Mouse (Mus musculus) G1E (cell line): Measurements from ENCODE around the gene Dstyk. TPM values are rescaled to one million over a fixed set of nuclear protein-coding genes. Genes with fewer than 3 reads are reported as not detected.
A peak's percentile ranks its signal among the peaks of the same experiment; 100 is the strongest.

ENCODE experiments used
- ATAC-seq: 2 replicates; pipeline ENCODE4 v1.8.0; 2016; ENCODE audit warnings: mild to moderate bottlenecking; ENCODE audit not compliant: insufficient number of reproducible peaks, poor library complexity, low FRiP score, severe bottlenecking; ENCODE audit errors: extremely low read depth
- DNase-seq: peaks from one replicate; pipeline ENCODE4 v3.0.0; 2012; ENCODE audit warnings: low spot score
- H3K27me3 ChIP-seq: 2 replicates; pipeline ENCODE4 v1.6.1; 2012; ENCODE audit warnings: mild to moderate bottlenecking, low read length, inconsistent platforms; ENCODE audit not compliant: insufficient read depth
- H3K36me3 ChIP-seq: replicated peaks from 2 replicates; pipeline ENCODE3; 2012; ENCODE audit warnings: mild to moderate bottlenecking, inconsistent platforms
- H3K4me1 ChIP-seq: 2 replicates; pipeline ENCODE4 v1.6.1; 2012; ENCODE audit warnings: low read depth, low read length, inconsistent platforms, mixed read lengths; ENCODE audit not compliant: insufficient read depth
- H3K4me3 ChIP-seq: 2 replicates; pipeline ENCODE4 v1.5.1; 2012; ENCODE audit warnings: low read depth, mild to moderate bottlenecking, inconsistent platforms, low read length, moderate library complexity, mixed read lengths
- H3K9me3 ChIP-seq: replicated peaks from 2 replicates; pipeline ENCODE4 v1.6.1; 2012; ENCODE audit warnings: inconsistent platforms
- CTCF ChIP-seq: IDR thresholded peaks from 2 replicates; pipeline ENCODE4 v1.5.1; 2012; ENCODE audit warnings: low read depth, low read length, inconsistent platforms, mixed read lengths
- GATA1 ChIP-seq: IDR thresholded peaks from 2 replicates; pipeline ENCODE4 v1.6.1; 2012; ENCODE audit warnings: borderline replicate concordance, low read length, inconsistent platforms, mixed read lengths
- GATA2 ChIP-seq: IDR thresholded peaks from 2 replicates; pipeline ENCODE4 v1.6.1; 2012; ENCODE audit warnings: low read depth, low read length, inconsistent platforms, borderline replicate concordance
- POLR2AphosphoS5 ChIP-seq: IDR thresholded peaks from 2 replicates; pipeline ENCODE4 v1.6.1; 2012; ENCODE audit warnings: low read depth, low read length, inconsistent platforms; ENCODE audit not compliant: insufficient replicate concordance
- TAL1 ChIP-seq: conservative IDR thresholded peaks from 2 replicates; pipeline ENCODE4 v1.6.1; 2012; ENCODE audit warnings: low read depth, low read length, inconsistent platforms, mixed read lengths
- polyA plus RNA-seq: library from polyadenylated mRNA; stranded (reverse); fragments of >175 nt; gene quantifications from 2 replicates; pipeline ENCODE4 v1.2.3, GENCODE M21; 2012
- total RNA-seq, 2 experiments: library from RNA; stranded (forward) in 1 of 2; stranded (reverse) in 1 of 2; fragments of 200-1000 nt in 1 of 2; fragments of >200 nt in 1 of 2; fragmentation: Nextera tagmentation in 1 of 2; gene quantifications; 2 replicates each; pipeline ENCODE4 v1.2.3; 2014 to 2017

Dstyk gene
- total and polyA plus RNA-seq, 3 experiments = 2.3 to 22.7 (median 19.0) TPM

DNA sequence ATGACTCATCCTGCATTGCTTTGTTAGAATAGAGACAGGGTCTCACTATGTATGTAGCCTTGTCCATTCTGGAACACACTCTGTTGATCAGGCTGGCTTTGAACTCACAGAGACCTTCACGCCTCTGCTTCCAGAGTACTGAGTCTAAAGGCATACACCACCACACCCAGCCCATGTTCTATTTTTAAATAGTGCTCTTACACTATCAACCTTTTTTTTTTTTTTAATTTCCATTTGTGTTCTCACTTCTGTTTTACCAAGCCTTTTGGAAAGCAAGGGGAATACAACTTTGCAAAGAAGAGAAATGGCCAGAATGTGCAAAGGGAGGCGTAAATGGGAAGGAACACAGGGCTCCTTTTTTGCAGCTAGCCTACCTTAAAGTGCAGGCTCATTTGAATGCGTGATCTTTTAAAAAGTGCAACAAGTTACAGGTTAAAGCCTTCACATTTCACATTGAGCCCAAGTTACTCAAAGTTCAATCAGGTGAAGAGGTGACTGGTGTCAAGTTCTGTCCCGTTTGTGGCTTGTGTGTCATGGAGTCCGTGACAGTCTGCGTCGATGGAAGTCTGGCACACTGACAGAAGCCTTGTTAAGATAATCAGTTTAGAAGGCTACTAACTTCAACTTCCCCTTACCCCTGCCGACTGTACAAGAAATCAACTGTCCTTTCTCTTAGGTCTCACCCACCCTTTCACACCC, 962 bp upstream of the Dstyk start:
- peaks cover 5% of the 10 kb centered on the region for H3K36me3 ChIP-seq
- H3K27me3 ChIP-seq = no peaks in the 10 kb centered on the region
- peak overlapping the region; percentile 31; the same call in 1 of the 2 replicates for H3K4me3 ChIP-seq
- no peaks in the 10 kb centered on the region for H3K9me3 ChIP-seq
- ATAC-seq (no peak), DNase-seq (peak; percentile 63)
- TF ChIP-seq POLR2AphosphoS5 (no peak), GATA2 (no peak), TAL1 (no peak), CTCF (no peak), GATA1 (no peak)
- peaks cover 49% of the 10 kb centered on the region for H3K4me1 ChIP-seq

DNA sequence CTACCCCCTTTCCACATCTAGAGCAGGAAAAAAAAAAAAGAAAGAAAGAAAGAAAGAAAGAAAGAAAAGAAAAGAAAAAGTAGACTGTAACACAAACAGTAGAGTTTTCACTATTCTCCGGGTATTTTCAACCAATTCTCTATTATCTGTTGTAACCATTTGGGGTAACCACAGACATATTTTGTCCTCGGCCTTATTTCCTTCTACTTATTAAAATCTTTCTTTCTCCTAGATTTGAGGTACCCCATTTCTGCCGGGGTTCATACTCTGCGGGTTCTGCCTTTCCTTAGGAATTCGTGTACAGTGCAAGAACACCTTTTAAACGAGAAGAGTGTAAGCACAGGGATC, 438 bp upstream of the Dstyk start:
- ATAC-seq = no peak
- TF ChIP-seq GATA1 = no peak
- no peak for TF ChIP-seq TAL1
- no peak for TF ChIP-seq GATA2
- TF ChIP-seq POLR2AphosphoS5 = no peak
- no peak for TF ChIP-seq CTCF
- Histone ChIP-seq H3K4me3 (peak overlapping the region; percentile 78), H3K27me3 (no peaks in the 10 kb centered on the region), H3K4me1 (peaks cover 49% of the 10 kb centered on the region), H3K9me3 (no peaks in the 10 kb centered on the region), H3K36me3 (peaks cover 7% of the 10 kb centered on the region)
- no peak for DNase-seq

DNA sequence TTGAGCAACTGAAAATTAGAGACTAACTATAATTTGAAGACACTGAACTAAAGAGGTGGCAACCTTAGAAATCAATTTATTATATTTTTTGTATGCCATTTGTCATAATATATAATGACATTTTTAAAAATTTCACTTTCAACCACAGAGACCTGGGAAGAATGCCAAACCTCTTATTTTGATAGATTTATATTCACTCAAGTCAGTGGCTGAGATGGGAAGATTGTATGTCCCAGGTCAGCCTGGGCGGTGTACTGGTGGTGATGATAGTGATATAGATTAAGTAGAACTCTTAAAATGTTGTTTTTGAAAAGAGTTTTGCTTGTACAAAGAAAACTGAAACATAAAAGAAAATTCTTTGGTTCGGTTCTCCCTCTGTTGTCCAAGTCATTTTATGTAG, 2.9 kb downstream of the Dstyk start:
- H3K27me3 ChIP-seq = no peaks in the 10 kb centered on the region
- DNase-seq (no peak), ATAC-seq (no peak)
- no peak for TF ChIP-seq GATA2
- TF ChIP-seq TAL1 = no peak
- no peak for TF ChIP-seq POLR2AphosphoS5
- no peak for TF ChIP-seq CTCF
- no peaks in the 10 kb centered on the region for H3K9me3 ChIP-seq
- no peak overlapping the region for H3K4me3 ChIP-seq
- H3K4me1 ChIP-seq = peaks cover 47% of the 10 kb centered on the region
- peaks cover 25% of the 10 kb centered on the region for H3K36me3 ChIP-seq

DNA sequence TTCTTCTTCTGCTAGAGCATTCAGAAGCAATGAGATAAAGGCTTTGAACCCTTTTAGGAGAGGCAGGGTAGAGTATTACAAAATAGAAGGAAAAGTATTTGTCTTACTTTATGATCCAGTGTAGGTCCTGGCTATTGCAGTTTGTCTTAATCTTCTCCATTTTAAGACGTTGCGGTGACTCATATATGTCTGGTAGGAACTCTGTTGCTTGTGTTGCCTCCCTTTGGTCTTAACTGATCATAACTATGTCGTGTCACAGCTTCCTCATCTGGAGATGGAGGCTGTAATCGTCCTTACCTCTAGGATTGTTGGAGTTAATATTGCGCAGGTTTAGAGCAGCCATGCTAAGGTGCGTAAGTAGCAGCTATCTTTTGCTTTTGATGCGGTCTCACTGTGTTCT, 3.3 kb downstream of the Dstyk start:
- peaks cover 25% of the 10 kb centered on the region for H3K36me3 ChIP-seq
- peaks cover 43% of the 10 kb centered on the region for H3K4me1 ChIP-seq
- no peak for ATAC-seq
- no peaks in the 10 kb centered on the region for H3K27me3 ChIP-seq
- peak; percentile 14 for DNase-seq
- H3K4me3 ChIP-seq = no peak overlapping the region
- no peak for TF ChIP-seq TAL1
- TF ChIP-seq GATA2 = no peak
- no peak for TF ChIP-seq POLR2AphosphoS5
- no peak for TF ChIP-seq CTCF
- no peak for TF ChIP-seq GATA1
- H3K9me3 ChIP-seq = no peaks in the 10 kb centered on the region

DNA sequence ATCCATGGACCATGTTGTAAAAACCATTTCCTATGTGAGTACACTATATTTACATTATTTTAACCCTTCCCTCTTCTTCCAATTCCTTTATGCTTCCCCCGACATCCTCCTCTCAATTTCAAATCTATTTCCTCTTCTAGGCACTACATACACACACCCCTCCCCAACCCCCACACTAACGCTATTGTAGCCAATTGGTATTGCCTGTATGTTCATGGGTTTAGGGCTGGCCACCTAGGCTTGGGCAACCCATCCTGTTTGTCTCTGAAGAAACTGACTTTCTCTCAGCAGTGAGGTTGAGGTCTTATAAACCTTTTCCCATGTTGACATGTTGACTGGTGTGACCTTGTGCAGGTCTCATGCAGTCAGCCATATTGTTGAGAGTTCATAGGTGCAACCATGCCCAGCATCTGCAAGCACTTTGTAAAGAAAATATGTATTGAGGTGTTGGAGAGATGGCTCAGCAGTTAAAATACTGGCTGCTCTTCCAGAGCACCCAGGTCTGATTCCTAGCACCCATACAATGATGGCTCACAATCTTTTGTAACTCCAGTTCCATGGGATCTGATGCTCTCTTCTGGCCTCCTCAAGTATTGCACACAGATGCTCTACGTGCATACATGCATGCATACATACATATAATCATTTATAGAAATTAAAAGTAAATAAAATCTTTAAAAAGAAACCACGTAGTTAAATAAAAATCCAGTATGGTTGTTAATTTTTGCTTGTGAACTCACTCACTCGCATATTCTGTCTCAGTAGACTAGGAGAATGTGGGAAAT, 5.7 kb downstream of the Dstyk start:
- Histone ChIP-seq H3K9me3 (no peaks in the 10 kb centered on the region), H3K4me3 (no peak overlapping the region), H3K36me3 (peaks cover 33% of the 10 kb centered on the region), H3K4me1 (peaks cover 23% of the 10 kb centered on the region), H3K27me3 (no peaks in the 10 kb centered on the region)
- TF ChIP-seq GATA2 = no peak
- TF ChIP-seq TAL1 = no peak
- TF ChIP-seq GATA1 = no peak
- TF ChIP-seq POLR2AphosphoS5 = no peak
- TF ChIP-seq CTCF = no peak
- DNase-seq = no peak
- ATAC-seq = no peak

DNA sequence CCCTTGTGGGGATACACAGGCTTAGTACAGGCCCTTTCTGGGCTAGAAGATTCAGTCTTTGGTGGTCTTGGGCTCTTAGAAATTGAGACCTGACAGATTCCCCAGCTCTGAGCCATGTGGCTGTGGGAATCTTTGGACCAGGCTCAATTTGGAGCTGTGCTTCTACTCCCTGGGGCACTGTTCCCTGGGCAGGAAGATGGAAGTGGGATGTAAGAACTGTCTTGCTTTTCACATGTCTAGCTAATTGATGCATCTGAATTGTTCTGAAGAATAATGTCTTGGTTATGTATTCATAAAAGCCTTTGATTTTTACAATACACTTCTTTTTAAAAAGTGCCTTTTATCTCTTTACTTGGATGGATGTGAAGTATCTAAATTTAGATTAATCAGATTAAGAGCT, 8.2 kb downstream of the Dstyk start:
- Histone ChIP-seq H3K9me3 (no peaks in the 10 kb centered on the region), H3K36me3 (peaks cover 33% of the 10 kb centered on the region), H3K4me1 (peaks cover 7% of the 10 kb centered on the region), H3K27me3 (no peaks in the 10 kb centered on the region), H3K4me3 (no peak overlapping the region)
- DNase-seq = no peak
- no peak for TF ChIP-seq GATA2
- TF ChIP-seq TAL1 = no peak
- TF ChIP-seq GATA1 = no peak
- no peak for TF ChIP-seq CTCF
- no peak for ATAC-seq
